Comparison of ENCODE assay signal across 18 mouse cellular contexts in genomic region chr17:75646982-75647381, GRCm38 (mm10).
A peak's percentile ranks its signal among the peaks of the same experiment; 100 is the strongest.
DNase-seq lines count a peak whose midpoint lies in the region; ATAC-seq and TF ChIP-seq lines count a peak whose summit lies in the region.
"Had no signal": no experiment of that assay in that cellular context is flagged by ENCODE, and none has a peak within 500 bp of the region (broad histone marks: within the 10 kb centered on the region; RNA-seq: fewer than 3 reads in every experiment).

No protein-coding gene starts in this region.

- 0 out of 2 replicates have a peak, but pooled peaks cover 3% of the 10 kb centered on the region for H3K27me3 ChIP-seq in forebrain, embryonic 13.5 days
- 0 out of 2 replicates have a peak, but pooled peaks cover 3% of the 10 kb centered on the region for H3K27me3 ChIP-seq in forebrain, embryonic 15.5 days
- no peaks in the 10 kb centered on the region for H3K27me3 ChIP-seq in midbrain, embryonic 14.5 days (ENCODE audit: control insufficient read depth, insufficient read depth, low read length)
- H3K27me3 ChIP-seq in midbrain, embryonic 10.5 days (ENCODE audit: low read depth, poor library complexity, severe bottlenecking): no peaks in the 10 kb centered on the region
- H3K27me3 ChIP-seq in hindbrain, embryonic 15.5 days: no peaks in the 10 kb centered on the region
- no peaks in the 10 kb centered on the region for H3K27me3 ChIP-seq in midbrain, postnatal 0 days (ENCODE audit: insufficient read depth, low read length)
- H3K27me3 ChIP-seq: midbrain, embryonic 12.5 days had no signal

- no peaks in the 10 kb centered on the region for H3K4me1 ChIP-seq in forebrain, embryonic 13.5 days
- no peaks in the 10 kb centered on the region for H3K4me1 ChIP-seq in forebrain, embryonic 15.5 days
- H3K4me1 ChIP-seq in midbrain, embryonic 14.5 days (ENCODE audit: control insufficient read depth, insufficient read depth, low read length): no peaks in the 10 kb centered on the region
- H3K4me1 ChIP-seq in midbrain, embryonic 10.5 days: no peaks in the 10 kb centered on the region
- H3K4me1 ChIP-seq in hindbrain, embryonic 15.5 days (replicated peaks): peaks cover 4% of the 10 kb centered on the region; the same call in 1 of the 2 replicates
- 0 out of 2 replicates have a peak, but pooled peaks cover 2% of the 10 kb centered on the region for H3K4me1 ChIP-seq in midbrain, postnatal 0 days (ENCODE audit: insufficient read depth, low read length)
- H3K4me1 ChIP-seq: midbrain, embryonic 12.5 days had no signal

- no peaks in the 10 kb centered on the region for H3K36me3 ChIP-seq in forebrain, embryonic 13.5 days (ENCODE audit: poor library complexity, severe bottlenecking)
- H3K36me3 ChIP-seq in forebrain, embryonic 15.5 days: no peaks in the 10 kb centered on the region
- no peaks in the 10 kb centered on the region for H3K36me3 ChIP-seq in midbrain, embryonic 14.5 days (ENCODE audit: control insufficient read depth, insufficient read depth, low read length)
- no peaks in the 10 kb centered on the region for H3K36me3 ChIP-seq in midbrain, embryonic 10.5 days
- no peaks in the 10 kb centered on the region for H3K36me3 ChIP-seq in hindbrain, embryonic 15.5 days
- no peaks in the 10 kb centered on the region for H3K36me3 ChIP-seq in midbrain, postnatal 0 days (ENCODE audit: insufficient read depth, low read length)
- H3K36me3 ChIP-seq: midbrain, embryonic 12.5 days had no signal

- no peak overlapping the region for H3K9ac ChIP-seq in forebrain, embryonic 13.5 days
- no peak overlapping the region for H3K9ac ChIP-seq in forebrain, embryonic 15.5 days (replicated peaks)
- no peak overlapping the region for H3K9ac ChIP-seq in midbrain, embryonic 14.5 days (replicated peaks; ENCODE audit: low read length)
- no peak overlapping the region for H3K9ac ChIP-seq in hindbrain, embryonic 15.5 days
- no peak overlapping the region for H3K9ac ChIP-seq in midbrain, postnatal 0 days (replicated peaks; ENCODE audit: low read length, poor library complexity, severe bottlenecking)
- H3K9ac ChIP-seq: midbrain, embryonic 12.5 days had no signal

- peak; percentile 71 for DNase-seq in midbrain, embryonic 14.5 days
- DNase-seq in midbrain, embryonic 10.5 days (ENCODE audit: low spot score): no peak
- peak; percentile 48 for DNase-seq in midbrain, postnatal 0 days (ENCODE audit: low spot score)
- DNase-seq in T-cell, adult 2 months (ENCODE audit: low spot score): no peak
- DNase-seq: adrenal gland, postnatal 14 days; cerebellum, adult 9-11 months; gastrocnemius, postnatal 36 days; heart, adult 2 months; heart, postnatal 36 days; kidney, adult 2 months; thymus, adult 18-20 months had no signal

- H3K4me3 ChIP-seq in forebrain, embryonic 13.5 days: no peak overlapping the region
- no peak overlapping the region for H3K4me3 ChIP-seq in forebrain, embryonic 15.5 days
- H3K4me3 ChIP-seq in midbrain, embryonic 14.5 days (replicated peaks; ENCODE audit: low read depth, low read length): no peak overlapping the region
- no peak overlapping the region for H3K4me3 ChIP-seq in midbrain, embryonic 10.5 days
- H3K4me3 ChIP-seq in hindbrain, embryonic 15.5 days: no peak overlapping the region
- H3K4me3 ChIP-seq in midbrain, postnatal 0 days (ENCODE audit: low read depth, low read length): no peak overlapping the region
- H3K4me3 ChIP-seq: heart, adult 2 months; left cerebral cortex, adult 2 months; midbrain, embryonic 12.5 days had no signal

- no peaks in the 10 kb centered on the region for H3K9me3 ChIP-seq in forebrain, embryonic 13.5 days (replicated peaks)
- no peaks in the 10 kb centered on the region for H3K9me3 ChIP-seq in forebrain, embryonic 15.5 days
- H3K9me3 ChIP-seq in midbrain, embryonic 14.5 days (ENCODE audit: control insufficient read depth, low read length): no peaks in the 10 kb centered on the region
- H3K9me3 ChIP-seq in midbrain, embryonic 10.5 days (replicated peaks): no peaks in the 10 kb centered on the region
- H3K9me3 ChIP-seq in hindbrain, embryonic 15.5 days: no peaks in the 10 kb centered on the region
- H3K9me3 ChIP-seq in midbrain, postnatal 0 days (ENCODE audit: low read length): no peaks in the 10 kb centered on the region
- H3K9me3 ChIP-seq: midbrain, embryonic 12.5 days had no signal

- 78% methylated on average over 11 of the region's 11 CpGs for WGBS in forebrain, embryonic 13.5 days
- WGBS in forebrain, embryonic 15.5 days: 82% methylated on average over 11 of the region's 11 CpGs
- WGBS in midbrain, embryonic 14.5 days: 48% methylated on average over 11 of the region's 11 CpGs
- WGBS in midbrain, embryonic 10.5 days: 87% methylated on average over 11 of the region's 11 CpGs
- 38% methylated on average over 11 of the region's 11 CpGs for WGBS in hindbrain, embryonic 15.5 days
- WGBS in midbrain, postnatal 0 days: 39% methylated on average over 11 of the region's 11 CpGs

- TF ChIP-seq CTCF in midbrain, postnatal 0 days (IDR thresholded peaks at IDR 0.05): no peak

- H3K4me2 ChIP-seq in forebrain, embryonic 13.5 days: no peak overlapping the region
- H3K4me2 ChIP-seq in forebrain, embryonic 15.5 days (replicated peaks): no peak overlapping the region
- H3K4me2 ChIP-seq in midbrain, embryonic 14.5 days (ENCODE audit: low read length): no peak overlapping the region
- peak overlapping the region; percentile 33; the same call in 1 of the 2 replicates for H3K4me2 ChIP-seq in hindbrain, embryonic 15.5 days
- H3K4me2 ChIP-seq in midbrain, postnatal 0 days (ENCODE audit: low read depth, low read length, poor library complexity, severe bottlenecking): no peak overlapping the region; the same call in 1 of the 2 replicates
- H3K4me2 ChIP-seq: midbrain, embryonic 12.5 days had no signal

- H3K27ac ChIP-seq in forebrain, embryonic 13.5 days: no peak overlapping the region
- H3K27ac ChIP-seq in forebrain, embryonic 15.5 days (replicated peaks): no peak overlapping the region
- no peak overlapping the region for H3K27ac ChIP-seq in midbrain, embryonic 14.5 days (replicated peaks; ENCODE audit: low read depth, low read length)
- no peak overlapping the region for H3K27ac ChIP-seq in midbrain, embryonic 10.5 days (replicated peaks)
- H3K27ac ChIP-seq in hindbrain, embryonic 15.5 days (replicated peaks): no peak overlapping the region
- no peak overlapping the region for H3K27ac ChIP-seq in midbrain, postnatal 0 days (ENCODE audit: low read depth, low read length)
- H3K27ac ChIP-seq: heart, adult 2 months; kidney, postnatal 0 days; left cerebral cortex, adult 2 months; macrophage; midbrain, embryonic 12.5 days had no signal

- ATAC-seq in forebrain, embryonic 13.5 days: peak; percentile 58; the same call in 1 of the 2 replicates
- no peak for ATAC-seq in forebrain, embryonic 15.5 days (replicated peaks)
- no peak for ATAC-seq in midbrain, embryonic 14.5 days (ENCODE audit: low FRiP score, low TSS enrichment)
- no peak for ATAC-seq in hindbrain, embryonic 15.5 days (ENCODE audit: low FRiP score, low read depth)
- ATAC-seq in midbrain, postnatal 0 days (ENCODE audit: low FRiP score): peak; percentile 70

Comparison
In these comparisons a context has a peak if more than half of its experiments do, and no peak if none do; other contexts are left out.
1. ATAC-seq: peak in forebrain, embryonic 13.5 days (single experiment) and midbrain, postnatal 0 days (single experiment); none in forebrain, embryonic 15.5 days (single experiment), midbrain, embryonic 14.5 days (single experiment) and hindbrain, embryonic 15.5 days (single experiment).
2. DNase-seq: peak in midbrain, embryonic 14.5 days (single experiment) and midbrain, postnatal 0 days (single experiment); none in midbrain, embryonic 10.5 days (single experiment) and T-cell, adult 2 months (single experiment).